Mouse (Mus musculus) splenic B cell, adult 2 months (primary cell): Measurements from ENCODE around the gene Tab1.

Experiments used
- DNase-seq: peaks from one replicate; pipeline ENCODE4 v3.0.0-alpha.2; 2011; ENCODE audit warnings: low read depth, low spot score
- H3K27me3 ChIP-seq: 2 replicates; pipeline ENCODE4 v1.6.1; 2012; ENCODE audit warnings: mild to moderate bottlenecking, low read length, moderate library complexity, mixed read lengths; ENCODE audit not compliant: control insufficient read depth, poor library complexity, insufficient read depth, severe bottlenecking
- H3K36me3 ChIP-seq: 2 replicates; pipeline ENCODE4 v1.6.1; 2012; ENCODE audit warnings: mild to moderate bottlenecking, low read length, moderate library complexity, mixed read lengths; ENCODE audit not compliant: control insufficient read depth, poor library complexity, insufficient read depth, severe bottlenecking

The Tab1 gene

DNA sequence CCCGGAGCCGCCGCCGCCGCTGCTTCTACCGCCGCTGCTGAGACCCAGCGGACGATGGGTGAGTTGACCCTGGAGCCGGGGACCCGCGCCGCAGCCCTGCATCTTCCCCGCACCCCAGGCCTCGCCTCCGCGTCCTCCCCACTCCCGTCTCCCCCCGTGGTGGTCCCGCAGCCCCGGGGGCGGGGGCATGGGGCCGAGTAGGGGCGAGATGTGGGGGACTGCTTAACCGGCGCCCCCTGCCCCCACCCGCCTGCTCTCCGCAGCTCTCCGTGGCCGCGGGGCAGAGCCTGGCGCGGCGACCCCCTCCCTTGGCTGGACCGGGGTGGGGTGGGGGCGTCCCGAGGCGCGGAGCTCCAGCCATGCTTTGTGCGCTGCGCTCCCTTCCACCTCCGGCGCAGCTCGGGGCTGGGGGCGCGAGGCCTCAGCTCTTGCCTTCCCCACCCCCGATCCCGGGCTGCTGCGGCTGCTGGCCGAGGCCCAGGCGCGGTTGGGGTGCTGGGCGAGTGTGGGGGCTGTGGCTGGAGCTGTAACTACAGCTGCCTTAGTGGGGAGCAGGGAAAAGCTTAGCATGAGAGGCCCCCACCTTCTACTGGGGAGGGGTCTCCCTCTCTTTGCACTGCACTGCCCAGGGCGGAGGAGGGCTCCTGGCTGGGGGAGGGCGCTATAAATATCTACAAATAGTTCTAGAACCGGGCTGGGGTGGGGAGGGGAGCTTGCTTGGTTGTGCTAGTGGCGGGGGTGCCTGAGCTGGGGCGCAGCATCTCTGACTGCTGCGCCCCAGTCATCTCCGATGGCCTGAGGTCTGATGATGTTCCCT, 41.1 kb downstream of the Tab1 start:
- no peaks in the 10 kb centered on the region for H3K27me3 ChIP-seq
- H3K36me3 ChIP-seq = no peaks in the 10 kb centered on the region
- DNase-seq = no peak

DNA sequence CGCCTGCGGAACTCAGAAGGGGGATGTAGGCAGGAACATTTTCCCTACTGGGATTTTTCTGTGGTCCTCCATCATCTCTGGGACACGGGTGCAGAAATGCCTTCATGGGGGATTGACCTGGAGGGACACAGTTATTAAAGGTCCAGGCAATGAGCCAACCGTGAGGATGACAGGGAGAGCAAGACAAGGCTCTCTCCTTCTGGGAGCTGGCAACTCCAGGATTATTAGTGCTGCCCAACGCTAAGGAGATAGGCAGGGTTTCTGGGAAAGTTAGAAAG, 41.6 kb downstream of the Tab1 start:
- DNase-seq = no peak
- Histone ChIP-seq H3K36me3 (no peaks in the 10 kb centered on the region), H3K27me3 (no peaks in the 10 kb centered on the region)

DNA sequence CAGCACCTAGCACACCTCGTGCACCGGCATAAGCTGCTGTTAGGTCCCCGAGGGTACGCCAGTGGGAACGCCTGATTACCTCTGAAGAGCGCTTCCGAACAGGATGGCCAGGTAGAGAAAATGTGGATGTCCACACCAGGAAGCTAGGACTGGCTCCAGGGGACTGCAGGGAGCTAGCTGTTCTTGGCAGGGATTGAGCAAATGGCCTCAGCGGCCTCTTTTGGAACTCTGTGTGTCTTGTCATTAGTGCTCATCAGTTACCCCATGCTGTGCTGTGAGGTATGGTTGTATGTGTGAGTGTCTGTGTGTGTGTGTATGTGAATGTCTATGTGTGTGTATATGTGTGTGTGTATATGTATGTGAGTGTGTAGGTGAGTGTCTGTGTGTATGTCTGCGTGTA, 42.4 kb downstream of the Tab1 start:
- no peak for DNase-seq
- no peaks in the 10 kb centered on the region for H3K27me3 ChIP-seq

GRCm38 (mm10) chr15:80175756-80176155, 42.8 kb downstream of the Tab1 start:
- Histone ChIP-seq H3K36me3 (no peaks in the 10 kb centered on the region), H3K27me3 (no peaks in the 10 kb centered on the region)
- DNase-seq = no peak

More for the DNA sequence above, 42.4 kb downstream of the Tab1 start:
- no peaks in the 10 kb centered on the region for H3K36me3 ChIP-seq

GRCm38 (mm10) chr15:80181561-80181960, 48.6 kb downstream of the Tab1 start:
- no peaks in the 10 kb centered on the region for H3K36me3 ChIP-seq
- no peaks in the 10 kb centered on the region for H3K27me3 ChIP-seq
- DNase-seq = no peak

- H3K36me3 ChIP-seq = no peaks in the 10 kb centered on the region
- no peaks in the 10 kb centered on the region for H3K27me3 ChIP-seq
- no peak for DNase-seq
Measured at GRCm38 (mm10) chr15:80182072-80182700, 49.3 kb downstream of the Tab1 start.

DNA sequence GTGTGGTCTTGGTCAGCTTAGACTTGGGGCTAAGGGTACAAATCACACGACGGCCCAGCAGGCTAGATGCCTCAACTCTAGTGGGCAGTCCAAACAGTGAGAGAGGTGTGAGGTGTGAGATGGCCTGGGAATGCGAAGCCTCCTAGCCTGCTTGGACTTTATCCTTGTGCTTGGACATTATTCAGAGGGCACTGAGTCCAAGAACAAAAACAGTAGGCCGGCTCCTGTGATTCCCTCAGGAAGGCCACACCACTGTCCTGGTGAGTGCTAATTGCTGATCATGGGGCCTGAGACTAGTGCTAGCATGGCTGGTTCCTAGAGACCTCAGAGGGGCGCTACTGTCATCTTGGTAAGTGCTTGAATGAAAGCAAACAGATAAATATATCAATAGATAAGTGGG, 56.0 kb downstream of the Tab1 start:
- Histone ChIP-seq H3K36me3 (no peaks in the 10 kb centered on the region), H3K27me3 (no peaks in the 10 kb centered on the region)
- DNase-seq = no peak

DNA sequence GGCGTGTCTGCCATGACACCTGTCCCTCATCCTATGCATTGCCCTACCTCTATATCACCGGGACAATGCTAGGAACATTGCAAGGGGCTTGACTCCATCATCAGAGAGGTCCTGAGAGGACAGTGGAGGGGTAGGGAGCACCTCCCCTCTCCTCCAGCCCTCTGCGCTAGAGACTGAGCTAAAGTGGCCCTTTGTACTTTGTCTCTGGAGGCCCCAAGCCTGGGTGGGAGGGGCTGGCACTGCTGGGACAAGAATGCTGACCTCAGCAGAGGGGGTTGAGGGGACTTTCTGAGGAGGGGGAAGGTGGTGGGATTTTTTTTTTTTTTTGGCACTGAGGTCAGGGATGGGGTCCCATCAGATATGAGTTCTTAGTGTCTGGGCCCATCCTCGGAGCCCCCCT, 57.1 kb downstream of the Tab1 start:
- H3K27me3 ChIP-seq = no peaks in the 10 kb centered on the region
- DNase-seq = no peak
- no peaks in the 10 kb centered on the region for H3K36me3 ChIP-seq

GRCm38 (mm10) chr15:80191585-80192245, 58.8 kb downstream of the Tab1 start:
- H3K36me3 ChIP-seq = no peaks in the 10 kb centered on the region
- H3K27me3 ChIP-seq = no peaks in the 10 kb centered on the region
- DNase-seq = no peak

GRCm38 (mm10) chr15:80192246-80192585, 59.3 kb downstream of the Tab1 start:
- DNase-seq = no peak
- H3K27me3 ChIP-seq = no peaks in the 10 kb centered on the region
- no peaks in the 10 kb centered on the region for H3K36me3 ChIP-seq

- DNase-seq = no peak
- Histone ChIP-seq H3K36me3 (no peaks in the 10 kb centered on the region), H3K27me3 (no peaks in the 10 kb centered on the region)
Measured at GRCm38 (mm10) chr15:80192847-80193246, 59.9 kb downstream of the Tab1 start.

GRCm38 (mm10) chr15:80199556-80199955, 66.6 kb downstream of the Tab1 start:
- DNase-seq = no peak
- H3K27me3 ChIP-seq = no peaks in the 10 kb centered on the region
- no peaks in the 10 kb centered on the region for H3K36me3 ChIP-seq

DNA sequence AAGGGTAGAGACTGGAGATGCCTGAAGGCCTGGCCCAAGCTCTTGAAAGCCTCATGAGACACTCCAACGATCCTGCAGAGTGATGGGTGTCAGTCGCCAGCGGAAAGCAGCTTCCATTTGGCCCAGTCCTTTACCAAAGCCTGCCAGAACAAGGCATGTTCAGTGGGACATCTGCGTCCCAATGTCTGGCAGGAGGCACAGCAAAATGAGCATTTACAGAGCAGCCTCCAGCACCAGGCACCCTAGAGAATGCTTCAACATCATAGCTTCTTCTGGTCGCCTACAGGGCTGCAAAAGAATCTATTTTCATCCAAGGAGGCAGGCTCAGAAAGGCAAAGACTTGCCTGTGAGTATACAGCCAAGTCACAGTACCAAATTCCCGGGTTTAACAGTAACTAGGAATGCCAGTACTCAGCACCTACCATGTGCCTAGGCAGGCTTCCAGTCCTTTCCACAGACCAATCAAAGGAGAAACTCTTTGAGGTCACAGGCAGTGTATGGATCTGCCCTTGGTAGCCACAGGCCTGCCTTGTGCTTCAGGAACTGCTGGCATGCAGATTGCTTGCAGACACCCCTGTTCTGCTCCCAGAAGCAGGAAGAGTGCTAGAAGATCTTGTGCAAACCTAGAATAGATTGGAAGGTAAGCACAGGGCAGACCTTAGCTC, 69.3 kb downstream of the Tab1 start:
- Histone ChIP-seq H3K27me3 (no peaks in the 10 kb centered on the region), H3K36me3 (no peaks in the 10 kb centered on the region)
- no peak for DNase-seq

- DNase-seq = peak; percentile 63
- H3K27me3 ChIP-seq = no peaks in the 10 kb centered on the region
- no peaks in the 10 kb centered on the region for H3K36me3 ChIP-seq
Measured at GRCm38 (mm10) chr15:80203406-80203805, 70.5 kb downstream of the Tab1 start.

DNA sequence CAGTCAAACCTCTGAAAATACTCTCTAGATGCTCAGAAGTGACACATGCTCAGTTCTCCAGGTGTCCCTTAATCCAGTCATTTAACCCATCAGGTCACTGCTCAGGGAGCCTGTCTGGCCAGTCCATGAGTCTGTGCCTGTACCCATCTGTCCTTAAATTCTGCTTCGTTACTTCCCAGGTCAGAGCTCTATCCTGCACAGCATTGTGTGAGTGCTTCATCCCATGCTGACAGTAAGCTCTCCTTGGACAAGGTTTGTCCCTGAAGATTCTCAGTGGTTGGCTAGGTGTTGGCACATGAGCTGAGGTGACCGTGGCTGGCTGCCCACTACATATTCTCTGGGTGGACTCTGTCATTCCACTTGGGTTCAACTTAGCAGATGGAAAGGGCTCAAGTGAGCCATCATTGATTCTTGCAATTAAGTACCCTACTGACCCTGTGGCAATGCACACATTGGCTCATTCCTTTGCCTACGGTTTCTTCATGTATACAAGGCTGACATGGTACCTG, 73.2 kb downstream of the Tab1 start:
- H3K36me3 ChIP-seq = no peaks in the 10 kb centered on the region
- no peak for DNase-seq
- H3K27me3 ChIP-seq = no peaks in the 10 kb centered on the region
